Mouse (Mus musculus) testis, adult 2 months (tissue): ENCODE data around the gene Rtl8b.
"Not testable (repeated sequence)": the region's sequence is repeated elsewhere in the genome, so short reads cannot be mapped to it uniquely, and the experiment has no call there.

Experiments
- CTCF ChIP-seq: fragments of 200-500 bp; IDR thresholded peaks from 2 replicates; pipeline ENCODE4 v1.5.1; 2012; ENCODE audit warnings: low read depth, mild to moderate bottlenecking, inconsistent platforms, low read length, moderate library complexity; ENCODE audit not compliant: control insufficient read depth, insufficient read depth, insufficient replicate concordance
- POLR2A ChIP-seq: fragments of 200-500 bp; IDR thresholded peaks from 2 replicates; pipeline ENCODE4 v1.6.1; 2012; ENCODE audit warnings: low read depth, mild to moderate bottlenecking, inconsistent platforms, low read length, moderate library complexity; ENCODE audit not compliant: control insufficient read depth

DNA sequence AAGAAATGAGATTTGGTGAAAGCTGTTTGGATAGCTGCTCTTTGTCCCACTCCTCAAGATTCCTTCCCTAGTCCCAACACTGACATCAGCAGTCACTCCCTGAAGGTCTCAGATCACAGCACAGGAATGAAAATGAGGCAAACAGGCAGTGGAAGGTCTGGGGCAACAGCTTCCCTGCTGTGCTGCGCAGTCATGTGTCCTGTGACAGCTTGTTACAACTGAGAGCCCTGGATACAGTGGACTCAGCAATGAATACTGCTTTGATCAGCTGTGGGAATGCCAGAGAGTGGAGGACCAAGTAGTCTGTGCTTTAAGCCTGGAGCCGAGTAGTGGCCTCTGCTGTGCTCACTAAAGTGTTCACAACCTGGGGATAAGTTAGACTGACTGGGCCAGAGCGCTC, 12.4 kb upstream of the Rtl8b start:
- not testable (repeated sequence) for TF ChIP-seq POLR2A, CTCF
